9 mouse cellular contexts compared by ENCODE assay signal in the genomic region with DNA sequence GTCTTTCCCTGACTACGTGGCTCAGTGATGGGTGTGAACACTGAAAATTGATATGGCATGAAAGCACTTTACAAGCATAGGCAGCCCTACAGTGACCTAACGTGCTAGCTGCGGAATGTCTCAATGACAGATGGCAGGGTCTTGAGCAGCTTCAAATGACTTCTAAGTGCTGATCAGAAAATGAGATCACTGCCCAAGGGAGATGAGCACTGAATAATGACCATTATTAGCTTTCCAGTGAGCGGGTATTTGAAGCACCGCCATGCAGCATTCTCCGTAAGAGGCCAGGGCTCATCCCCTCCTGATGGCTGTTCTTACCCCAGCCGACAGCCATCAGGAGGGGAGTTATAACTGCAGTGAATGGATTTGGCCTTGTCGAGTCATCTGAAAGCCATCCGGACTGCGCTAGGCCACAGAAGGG.
DNase-seq lines count a peak whose midpoint lies in the region; ATAC-seq and TF ChIP-seq lines count a peak whose summit lies in the region.
"Had no signal": no experiment of that assay in that cellular context is flagged by ENCODE, and none has a peak within 500 bp of the region (broad histone marks: within the 10 kb centered on the region; RNA-seq: fewer than 3 reads in every experiment).

No protein-coding gene starts in this region.

- no peak overlapping the region for H3K4me3 ChIP-seq in hindbrain, embryonic 14.5 days (replicated peaks; ENCODE audit: low read length)
- no peak overlapping the region for H3K4me3 ChIP-seq in midbrain, postnatal 0 days (ENCODE audit: low read depth, low read length)

- peak; percentile 69; the same call in 1 of the 2 replicates for ATAC-seq in hindbrain, embryonic 14.5 days (ENCODE audit: low FRiP score)
- ATAC-seq in midbrain, postnatal 0 days (ENCODE audit: low FRiP score) = no peak
- ATAC-seq: liver, postnatal 0 days had no signal

- peaks cover 10% of the 10 kb centered on the region; the same call in 1 of the 2 replicates for H3K4me1 ChIP-seq in hindbrain, embryonic 14.5 days (replicated peaks; ENCODE audit: control insufficient read depth, insufficient read depth, low read length)
- H3K4me1 ChIP-seq in midbrain, postnatal 0 days (ENCODE audit: insufficient read depth, low read length) = no peaks in the 10 kb centered on the region

- no peaks in the 10 kb centered on the region; the same call in 1 of the 2 replicates for H3K36me3 ChIP-seq in hindbrain, embryonic 14.5 days (replicated peaks; ENCODE audit: control insufficient read depth, insufficient read depth)
- 0 out of 2 replicates have a peak, but pooled peaks cover 7% of the 10 kb centered on the region for H3K36me3 ChIP-seq in midbrain, postnatal 0 days (ENCODE audit: insufficient read depth, low read length)

- peak overlapping the region; percentile 51 for H3K27ac ChIP-seq in hindbrain, embryonic 14.5 days
- H3K27ac ChIP-seq in midbrain, postnatal 0 days (ENCODE audit: low read depth, low read length) = no peak overlapping the region

- no peak for TF ChIP-seq CTCF in midbrain, postnatal 0 days (IDR thresholded peaks at IDR 0.05)

- 41% methylated on average over 10 of the region's 10 CpGs for WGBS in hindbrain, embryonic 14.5 days
- 46% methylated on average over 10 of the region's 10 CpGs for WGBS in midbrain, postnatal 0 days

- H3K27me3 ChIP-seq in hindbrain, embryonic 14.5 days (ENCODE audit: control insufficient read depth, insufficient read depth, low read length) = no peaks in the 10 kb centered on the region
- H3K27me3 ChIP-seq in midbrain, postnatal 0 days (ENCODE audit: insufficient read depth, low read length) = no peaks in the 10 kb centered on the region

- peak; percentile 61 for DNase-seq in embryo, embryonic 10 days (ENCODE audit: low spot score)
- DNase-seq in embryo, embryonic 11 days = peak; percentile 44
- no peak for DNase-seq in hindbrain, embryonic 14.5 days (ENCODE audit: low spot score)
- DNase-seq in midbrain, postnatal 0 days (ENCODE audit: low spot score) = peak; percentile 34
- no peak for DNase-seq in gastrocnemius, postnatal 36 days
- DNase-seq in urinary bladder, postnatal 25 days (ENCODE audit: low spot score) = no peak
- no peak for DNase-seq in liver
- DNase-seq: kidney, postnatal 36 days; liver, postnatal 0 days had no signal

- no peaks in the 10 kb centered on the region for H3K9me3 ChIP-seq in hindbrain, embryonic 14.5 days (ENCODE audit: control insufficient read depth, low read length)
- H3K9me3 ChIP-seq in midbrain, postnatal 0 days (ENCODE audit: low read length) = no peaks in the 10 kb centered on the region

- H3K9ac ChIP-seq in hindbrain, embryonic 14.5 days = 0 out of 2 replicates have a peak overlapping the region, but pooled peaks have one; percentile 1
- H3K9ac ChIP-seq in midbrain, postnatal 0 days (replicated peaks; ENCODE audit: low read length, poor library complexity, severe bottlenecking) = no peak overlapping the region
- H3K9ac ChIP-seq: liver, postnatal 0 days had no signal

- intact Hi-C loops in gastrocnemius, postnatal 36 days (cut with DNase I) = no loop called here

- H3K4me2 ChIP-seq in hindbrain, embryonic 14.5 days (replicated peaks) = no peak overlapping the region
- H3K4me2 ChIP-seq in midbrain, postnatal 0 days (ENCODE audit: low read depth, low read length, poor library complexity, severe bottlenecking) = no peak overlapping the region

Comparison
In these comparisons a context has a peak if more than half of its experiments do, and no peak if none do; other contexts are left out.
1. DNase-seq: peak in embryo, embryonic 10 days (single experiment), embryo, embryonic 11 days (single experiment) and midbrain, postnatal 0 days (single experiment); none in hindbrain, embryonic 14.5 days (single experiment), gastrocnemius, postnatal 36 days (0 of 2), urinary bladder, postnatal 25 days (single experiment) and liver (single experiment).